Comparison of ENCODE assay signal across 22 mouse cellular contexts in genomic region chr10:95246696-95247095, GRCm38 (mm10).
DNase-seq lines count a peak whose midpoint lies in the region; ATAC-seq lines count a peak whose summit lies in the region.
"Had no signal": no experiment of that assay in that cellular context is flagged by ENCODE, and none has a peak within 500 bp of the region (broad histone marks: within the 10 kb centered on the region; RNA-seq: fewer than 3 reads in every experiment).

No protein-coding gene starts in this region.

- no peak overlapping the region for H3K9ac ChIP-seq in lung, embryonic 16.5 days (ENCODE audit: low read length)
- H3K9ac ChIP-seq: embryonic facial prominence, embryonic 12.5 days; forebrain, embryonic 13.5 days; forebrain, embryonic 15.5 days; forebrain, postnatal 0 days had no signal

- H3K4me2 ChIP-seq in lung, embryonic 16.5 days (ENCODE audit: low read depth, low read length) = no peak overlapping the region
- H3K4me2 ChIP-seq: embryonic facial prominence, embryonic 12.5 days; forebrain, embryonic 13.5 days; forebrain, embryonic 15.5 days had no signal

- H3K27me3 ChIP-seq in lung, embryonic 16.5 days (ENCODE audit: control insufficient read depth, insufficient read depth, low read depth, low read length) = no peaks in the 10 kb centered on the region
- H3K27me3 ChIP-seq: embryonic facial prominence, embryonic 12.5 days; forebrain, embryonic 15.5 days had no signal

- intact Hi-C loops in gastrocnemius, postnatal 14 days (cut with DNase I; ENCODE audit: low total_unique reads) = no loop called here

- no peak for DNase-seq in lung, postnatal 14 days
- peak; percentile 58 for DNase-seq in Muller cell, postnatal 12 days (ENCODE audit: inconsistent ontology term)
- DNase-seq in adipocyte (ENCODE audit: low spot score) = peak; percentile 18
- DNase-seq in kidney, postnatal 36 days = no peak
- no peak for DNase-seq in gastrocnemius, postnatal 14 days
- DNase-seq: adrenal gland, adult 8-10 months; adrenal gland, postnatal 14 days; adrenal gland, postnatal 36 days; B cell, adult 2 months; cerebellum, adult 11-12 months; cerebellum, adult 2 months; cerebellum, adult 9-10 months; cerebellum, postnatal 10 days; cerebellum, postnatal 25 days; forebrain, postnatal 0 days had no signal

- no peak for ATAC-seq in lung, embryonic 16.5 days (ENCODE audit: low read depth)
- no peak for ATAC-seq in CD4-positive, CD25-positive, alpha-beta regulatory T cell, adult 4 months
- ATAC-seq: forebrain, embryonic 13.5 days; forebrain, embryonic 15.5 days had no signal

- no peaks in the 10 kb centered on the region for H3K36me3 ChIP-seq in lung, embryonic 16.5 days (ENCODE audit: control insufficient read depth, insufficient read depth, low read length)
- H3K36me3 ChIP-seq: embryonic facial prominence, embryonic 10.5 days; embryonic facial prominence, embryonic 12.5 days; forebrain, embryonic 15.5 days had no signal

- WGBS in lung, embryonic 16.5 days = 33% methylated on average over 2 of the region's 2 CpGs

- no peak overlapping the region for H3K4me3 ChIP-seq in lung, embryonic 16.5 days (ENCODE audit: low read length)
- H3K4me3 ChIP-seq: embryonic facial prominence, embryonic 10.5 days; embryonic facial prominence, embryonic 12.5 days; erythroblast, embryonic 14.5 days; forebrain, embryonic 13.5 days; forebrain, embryonic 15.5 days had no signal

- H3K9me3 ChIP-seq in lung, embryonic 16.5 days (ENCODE audit: control insufficient read depth, low read length) = no peaks in the 10 kb centered on the region
- H3K9me3 ChIP-seq: embryonic facial prominence, embryonic 10.5 days; embryonic facial prominence, embryonic 12.5 days; forebrain, embryonic 13.5 days; forebrain, embryonic 15.5 days had no signal

- H3K27ac ChIP-seq in lung, embryonic 16.5 days (ENCODE audit: low read length) = peak overlapping the region; percentile 49; the same call in 1 of the 2 replicates
- H3K27ac ChIP-seq: embryonic facial prominence, embryonic 10.5 days; embryonic facial prominence, embryonic 12.5 days; forebrain, embryonic 13.5 days; forebrain, embryonic 15.5 days had no signal

- H3K4me1 ChIP-seq in lung, embryonic 16.5 days (replicated peaks; ENCODE audit: control insufficient read depth, insufficient read depth, low read length) = peaks cover 23% of the 10 kb centered on the region

Comparison
In these comparisons a context has a peak if more than half of its experiments do, and no peak if none do; other contexts are left out.
1. DNase-seq: peak in Muller cell, postnatal 12 days (single experiment) and adipocyte (single experiment); none in lung, postnatal 14 days (single experiment), kidney, postnatal 36 days (0 of 2) and gastrocnemius, postnatal 14 days (single experiment).